7 mouse cellular contexts compared by ENCODE assay signal in the genomic region with DNA sequence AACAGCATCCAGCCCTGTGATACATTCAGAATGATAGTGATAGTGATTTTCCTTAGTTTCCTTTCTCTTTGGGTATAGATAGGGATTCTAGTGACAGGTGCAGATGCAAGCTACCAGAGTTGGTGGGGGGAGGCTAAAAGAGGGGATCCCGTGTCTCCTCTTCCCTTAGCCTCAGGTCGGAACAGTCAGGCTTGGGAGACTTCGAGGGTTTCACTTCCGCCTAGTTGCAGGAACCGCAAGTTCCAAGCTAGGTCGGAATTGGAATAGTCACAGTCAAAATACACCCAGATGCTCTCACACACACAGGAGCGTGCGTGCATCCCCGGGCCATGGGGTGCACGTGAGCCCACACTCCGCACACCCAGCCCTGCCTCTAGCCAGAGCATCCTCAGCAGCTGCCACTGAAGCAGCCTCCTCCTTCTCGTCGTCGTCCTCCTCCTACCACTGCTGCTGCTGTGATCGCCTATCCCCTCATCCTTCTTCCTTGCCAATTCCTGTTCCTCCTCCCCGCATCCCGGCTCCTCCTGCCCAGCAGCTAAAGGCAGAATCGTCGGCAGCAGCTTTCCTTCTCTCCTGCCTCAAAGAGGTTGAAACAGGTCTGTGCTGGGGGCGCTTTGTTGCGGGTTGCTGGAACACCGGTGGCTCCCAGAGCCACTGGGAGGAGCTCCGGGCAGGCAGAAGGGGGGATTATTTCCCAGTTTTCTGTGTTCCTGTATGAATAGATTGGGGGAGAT. TPM values are rescaled to one million over a fixed set of nuclear protein-coding genes. Genes with fewer than 3 reads are reported as not detected.
DNase-seq lines count a peak whose midpoint lies in the region; ATAC-seq and TF ChIP-seq lines count a peak whose summit lies in the region.

A gene (plus strand): TSS at position 424 of the 734 bp plus-strand sequence.

- H3K4me2 ChIP-seq in CH12.LX (ENCODE audit: insufficient read depth, low read depth, poor library complexity, severe bottlenecking) = peak within 1 kb of the TSS; percentile 78
- H3K4me2 ChIP-seq in hindbrain, embryonic 11.5 days (replicated peaks; ENCODE audit: low read depth, low read length) = peak within 1 kb of the TSS; percentile 49
- H3K4me2 ChIP-seq in limb, embryonic 11.5 days (ENCODE audit: low read depth, severe bottlenecking) = peak within 1 kb of the TSS; percentile 57

- TF ChIP-seq POLR2A in CH12.LX (IDR thresholded peaks at IDR 0.05; ENCODE audit: low read depth, low read length) = no peak

- no peak for TF ChIP-seq RAD21 in CH12.LX (IDR thresholded peaks at IDR 0.05; ENCODE audit: low read depth, low read length)

- 19% methylated on average over 23 of the region's 23 CpGs for WGBS in hindbrain, embryonic 11.5 days
- 19% methylated on average over 23 of the region's 23 CpGs for WGBS in limb, embryonic 11.5 days

- dilution Hi-C loops in CH12.LX (cut with MboI; ENCODE audit: extremely low pct_ligation_motif_present, extremely low pct_unique_long_range_greater_than_20kb, low sequenced_read_pairs) = no loop called here

- no peaks in the 10 kb centered on the region for H3K9me3 ChIP-seq in CH12.LX (replicated peaks; ENCODE audit: low read length)
- H3K9me3 ChIP-seq in hindbrain, embryonic 11.5 days (ENCODE audit: control insufficient read depth, low read length) = no peaks in the 10 kb centered on the region
- H3K9me3 ChIP-seq in limb, embryonic 11.5 days (ENCODE audit: control insufficient read depth, low read length) = no peaks in the 10 kb centered on the region

- no peaks in the 10 kb centered on the region for H3K27me3 ChIP-seq in CH12.LX (replicated peaks)
- no peaks in the 10 kb centered on the region for H3K27me3 ChIP-seq in hindbrain, embryonic 11.5 days (ENCODE audit: control insufficient read depth, insufficient read depth, low read length)
- peaks cover 16% of the 10 kb centered on the region; the same call in 1 of the 2 replicates for H3K27me3 ChIP-seq in limb, embryonic 11.5 days (ENCODE audit: control insufficient read depth, insufficient read depth, low read length)

- no peak within 1 kb of the TSS for H3K27ac ChIP-seq in CH12.LX (ENCODE audit: insufficient read depth, low read depth)
- peak within 1 kb of the TSS; percentile 74 for H3K27ac ChIP-seq in hindbrain, embryonic 11.5 days (ENCODE audit: low read depth, low read length)
- no peak within 1 kb of the TSS for H3K27ac ChIP-seq in limb, embryonic 11.5 days (replicated peaks; ENCODE audit: low read depth, low read length)

- no peaks in the 10 kb centered on the region for H3K36me3 ChIP-seq in CH12.LX (replicated peaks in 1 of 2; ENCODE audit: control insufficient read depth in 1 of 2, insufficient read depth in 1 of 2, low read length in 1 of 2)
- H3K36me3 ChIP-seq in hindbrain, embryonic 11.5 days (ENCODE audit: control insufficient read depth, insufficient read depth, low read length) = no peaks in the 10 kb centered on the region
- no peaks in the 10 kb centered on the region for H3K36me3 ChIP-seq in limb, embryonic 11.5 days (ENCODE audit: control insufficient read depth, insufficient read depth, low read length)

- H3K4me1 ChIP-seq in CH12.LX (ENCODE audit: control insufficient read depth in 1 of 2, insufficient read depth in 2 of 2) = peaks cover 0 to 4% of the 10 kb centered on the region in 2 experiments; a peak in 2 of 4 replicates
- no peaks in the 10 kb centered on the region for H3K4me1 ChIP-seq in hindbrain, embryonic 11.5 days (replicated peaks; ENCODE audit: control insufficient read depth, insufficient read depth, low read length)
- H3K4me1 ChIP-seq in limb, embryonic 11.5 days (ENCODE audit: control insufficient read depth, insufficient read depth, low read length) = no peaks in the 10 kb centered on the region

- H3K4me3 ChIP-seq in CH12.LX (replicated peaks in 1 of 3; ENCODE audit: low read depth in 2 of 3, low read length in 2 of 3, poor library complexity in 1 of 3) = peak within 1 kb of the TSS in 1 of 3 experiments; percentile 28
- peak within 1 kb of the TSS; percentile 38 for H3K4me3 ChIP-seq in hindbrain, embryonic 11.5 days (ENCODE audit: low read depth, low read length)
- peak within 1 kb of the TSS; percentile 31 for H3K4me3 ChIP-seq in limb, embryonic 11.5 days (ENCODE audit: low read depth, low read length)

- H3K9ac ChIP-seq in CH12.LX (ENCODE audit: insufficient read depth, low read depth) = no peak within 1 kb of the TSS
- H3K9ac ChIP-seq in hindbrain, embryonic 11.5 days (ENCODE audit: low read depth, low read length) = peak within 1 kb of the TSS; percentile 61
- H3K9ac ChIP-seq in limb, embryonic 11.5 days (ENCODE audit: low read length) = peak within 1 kb of the TSS; percentile 65; the same call in 1 of the 2 replicates

- in situ Hi-C loops in CH12.LX (cut with MboI; ENCODE audit: low pct_ligation_motif_present, low pct_unique_long_range_greater_than_20kb, low sequenced_read_pairs) = no loop called here

- ATAC-seq in hindbrain, embryonic 11.5 days (ENCODE audit: low FRiP score) = peak; percentile 83
- ATAC-seq in limb, embryonic 11.5 days (ENCODE audit: insufficient number of reproducible peaks, low FRiP score, low TSS enrichment, low read depth) = peak; percentile 54; the same call in 1 of the 2 replicates

- no peak for DNase-seq in CH12.LX (ENCODE audit: extremely low read depth)
- peak; percentile 59 for DNase-seq in Muller cell, postnatal 12 days (ENCODE audit: inconsistent ontology term)
- peak; percentile 36 for DNase-seq in embryo, embryonic 10.5 days (ENCODE audit: low spot score)
- no peak for DNase-seq in hindbrain, embryonic 11.5 days (ENCODE audit: low spot score)
- DNase-seq in limb, embryonic 11.5 days (ENCODE audit: low spot score) = peak; percentile 53
- peak; percentile 44 to 53 for DNase-seq in right cerebral cortex, postnatal 10 days (ENCODE audit: low spot score in 2 of 2)
- no peak for DNase-seq in ovary, postnatal 10 days (ENCODE audit: low spot score)

- TF ChIP-seq CTCF in CH12.LX (conservative IDR thresholded peaks at IDR 0.05 in 1 of 2, IDR thresholded peaks at IDR 0.05 in 1 of 2; ENCODE audit: low read depth in 2 of 2, low read length in 2 of 2) = no peak

- no peaks in the 10 kb centered on the region for H3K79me2 ChIP-seq in CH12.LX (replicated peaks; ENCODE audit: control insufficient read depth, extremely low read depth, insufficient read depth, poor library complexity, severe bottlenecking)

- no peak; the same call in 1 of the 2 replicates for TF ChIP-seq EP300 in CH12.LX (IDR thresholded peaks at IDR 0.05; ENCODE audit: low read length)

TF ChIP-seq in CH12.LX, 34 proteins besides CTCF, POLR2A, EP300 and RAD21:
- TF ChIP-seq NRF1 (IDR thresholded peaks at IDR 0.05; ENCODE audit: low read depth, low read length) = no peak
- TF ChIP-seq IRF4 (IDR thresholded peaks at IDR 0.05; ENCODE audit: low read depth, low read length) = peak; percentile 59
- TF ChIP-seq BHLHE40 (IDR thresholded peaks at IDR 0.05; ENCODE audit: low read depth, low read length) = peak; percentile 95

RNA-seq across cellular contexts. Expression of the gene that starts here (rescaled TPM):
- total RNA-seq in CH12.LX (2012; rRNA removed) = under 0.01 TPM in 1 of 2 replicates, not detected in the other
- not detected in 2 replicates for total RNA-seq in CH12.LX (2014; rRNA removed)
- not detected in 2 replicates for polyA plus RNA-seq in CH12.LX (2012; ENCODE audit: insufficient read length, low read depth)
- polyA plus RNA-seq in hindbrain, embryonic 11.5 days (2014; fragmentation: Nextera tagmentation; extraction: Ambion mirVana) = 55.8 and 58.9 TPM in 2 replicates
- 10.9 and 12.9 TPM in 2 replicates for polyA plus RNA-seq in limb, embryonic 11.5 days (2014; fragmentation: Nextera tagmentation; extraction: Ambion mirVana)

Comparison
In these comparisons a context has a peak if more than half of its experiments do, and no peak if none do; other contexts are left out.
1. RNA of the gene that starts here (polyA plus RNA-seq): 55.8 to 58.9 TPM in hindbrain, embryonic 11.5 days and 10.9 to 12.9 TPM in limb, embryonic 11.5 days; not detected in CH12.LX; every median in the first group is over 10 times any median in the second.
2. DNase-seq: peak in Muller cell, postnatal 12 days (single experiment), embryo, embryonic 10.5 days (single experiment), limb, embryonic 11.5 days (single experiment) and right cerebral cortex, postnatal 10 days (2 of 2); none in CH12.LX (single experiment), hindbrain, embryonic 11.5 days (single experiment) and ovary, postnatal 10 days (single experiment).
3. Peak in every context shown above with its lines, with median percentiles within 50 percentile points of each other: H3K4me2 ChIP-seq.